Mouse (Mus musculus): ENCODE measurements around the gene Pym1. TPM values are rescaled to one million over a fixed set of nuclear protein-coding genes. Genes with fewer than 3 reads are reported as not detected.

Pym1 gene
- polyA plus RNA-seq, 1 experiment from 2014 or later: 25.8 TPM

Other genes starting within 250 kb of the Pym1 start
- gene Myl6b, start 249.2 kb upstream of the Pym1 start, polyA plus RNA-seq (2016; fragmentation: Nextera tagmentation; extraction: Ambion mirVana): 1.3 and 1.6 TPM in 2 replicates
- 15.0 and 16.0 TPM in 2 replicates for gene Esyt1, start 222.0 kb upstream of the Pym1 start, polyA plus RNA-seq (2016; fragmentation: Nextera tagmentation; extraction: Ambion mirVana)
- 7.7 and 8.1 TPM in 2 replicates for gene Zc3h10, start 200.1 kb upstream of the Pym1 start, polyA plus RNA-seq (2016; fragmentation: Nextera tagmentation; extraction: Ambion mirVana)
- gene Rpl41, start 198.6 kb upstream of the Pym1 start, polyA plus RNA-seq (2016; fragmentation: Nextera tagmentation; extraction: Ambion mirVana): 2,924 and 3,037 TPM in 2 replicates
- 233 and 242 TPM in 2 replicates for gene Pa2g4, start 181.9 kb upstream of the Pym1 start, polyA plus RNA-seq (2016; fragmentation: Nextera tagmentation; extraction: Ambion mirVana)
- gene Erbb3, start 158.2 kb upstream of the Pym1 start, polyA plus RNA-seq (2016; fragmentation: Nextera tagmentation; extraction: Ambion mirVana): 1.8 TPM in 2 replicates
- 555 and 561 TPM in 2 replicates for gene Rps26, start 121.1 kb upstream of the Pym1 start, polyA plus RNA-seq (2016; fragmentation: Nextera tagmentation; extraction: Ambion mirVana)
- 0.41 and 0.42 TPM in 2 replicates for gene Ikzf4, start 101.9 kb upstream of the Pym1 start, polyA plus RNA-seq (2016; fragmentation: Nextera tagmentation; extraction: Ambion mirVana)
- gene Suox, start 73.8 kb upstream of the Pym1 start, polyA plus RNA-seq (2016; fragmentation: Nextera tagmentation; extraction: Ambion mirVana): 10.4 and 10.5 TPM in 2 replicates
- gene Rab5b, start 51.6 kb upstream of the Pym1 start, polyA plus RNA-seq (2016; fragmentation: Nextera tagmentation; extraction: Ambion mirVana): 34.2 and 34.7 TPM in 2 replicates
- 0.36 and 0.43 TPM in 2 replicates for gene Pmel, start 43.7 kb upstream of the Pym1 start, polyA plus RNA-seq (2016; fragmentation: Nextera tagmentation; extraction: Ambion mirVana)
- 82.8 and 84.9 TPM in 2 replicates for gene Cdk2, start 42.9 kb upstream of the Pym1 start, polyA plus RNA-seq (2016; fragmentation: Nextera tagmentation; extraction: Ambion mirVana)
- 2.8 TPM in 2 replicates for gene Dgka, start 3.0 kb upstream of the Pym1 start, polyA plus RNA-seq (2016; fragmentation: Nextera tagmentation; extraction: Ambion mirVana)
- 5.5 and 6.8 TPM in 2 replicates for gene Mmp19, start 43.0 kb downstream of the Pym1 start, polyA plus RNA-seq (2016; fragmentation: Nextera tagmentation; extraction: Ambion mirVana)
- gene Dnajc14, start 56.2 kb downstream of the Pym1 start, polyA plus RNA-seq (2016; fragmentation: Nextera tagmentation; extraction: Ambion mirVana): 27.9 and 29.1 TPM in 2 replicates
- 3.7 and 3.9 TPM in 2 replicates for gene Tmem198b, start 56.5 kb downstream of the Pym1 start, polyA plus RNA-seq (2016; fragmentation: Nextera tagmentation; extraction: Ambion mirVana)
- 154 and 161 TPM in 2 replicates for gene Sarnp, start 69.4 kb downstream of the Pym1 start, polyA plus RNA-seq (2016; fragmentation: Nextera tagmentation; extraction: Ambion mirVana)
- gene Ormdl2, start 73.8 kb downstream of the Pym1 start, polyA plus RNA-seq (2016; fragmentation: Nextera tagmentation; extraction: Ambion mirVana): 82.5 and 85.8 TPM in 2 replicates
- gene Gdf11, start 143.8 kb downstream of the Pym1 start, polyA plus RNA-seq (2016; fragmentation: Nextera tagmentation; extraction: Ambion mirVana): 1.8 and 1.9 TPM in 2 replicates
- 127 and 129 TPM in 2 replicates for gene Cd63, start 153.1 kb downstream of the Pym1 start, polyA plus RNA-seq (2016; fragmentation: Nextera tagmentation; extraction: Ambion mirVana)
- 8.2 and 9.0 TPM in 2 replicates for gene Rdh5, start 175.0 kb downstream of the Pym1 start, polyA plus RNA-seq (2016; fragmentation: Nextera tagmentation; extraction: Ambion mirVana)
- gene Bloc1s1, start 176.1 kb downstream of the Pym1 start, polyA plus RNA-seq (2016; fragmentation: Nextera tagmentation; extraction: Ambion mirVana): 82.5 and 83.0 TPM in 2 replicates
- 0.12 and 0.17 TPM in 2 replicates for gene Itga7, start 185.9 kb downstream of the Pym1 start, polyA plus RNA-seq (2016; fragmentation: Nextera tagmentation; extraction: Ambion mirVana)
- gene Mettl7b, start 213.1 kb downstream of the Pym1 start, polyA plus RNA-seq (2016; fragmentation: Nextera tagmentation; extraction: Ambion mirVana): not detected in 2 replicates
- not detected in 2 replicates for gene Olfr9, start 241.5 kb downstream of the Pym1 start, polyA plus RNA-seq (2016; fragmentation: Nextera tagmentation; extraction: Ambion mirVana)